Mouse (Mus musculus) C2C12 (cell line): ENCODE results near the gene Lman1l.

Experiments
- CEBPB ChIP-seq: IDR thresholded peaks from one replicate; pipeline ENCODE4 v1.6.1; 2011; ENCODE audit warnings: low read depth, mild to moderate bottlenecking, control low read depth, moderate library complexity
- CTCF ChIP-seq: IDR thresholded peaks from one replicate; pipeline ENCODE4 v1.5.1; 2011; ENCODE audit not compliant: control insufficient read depth, insufficient read depth, insufficient read length
- MYOD1 ChIP-seq: IDR thresholded peaks from one replicate; pipeline ENCODE4 v1.6.1; 2011; ENCODE audit warnings: low read depth; ENCODE audit not compliant: control insufficient read depth, insufficient read length
- USF1 ChIP-seq: IDR thresholded peaks from one replicate; pipeline ENCODE4 v1.6.1; 2011; ENCODE audit warnings: low read depth, mild to moderate bottlenecking, control low read depth, moderate library complexity

DNA sequence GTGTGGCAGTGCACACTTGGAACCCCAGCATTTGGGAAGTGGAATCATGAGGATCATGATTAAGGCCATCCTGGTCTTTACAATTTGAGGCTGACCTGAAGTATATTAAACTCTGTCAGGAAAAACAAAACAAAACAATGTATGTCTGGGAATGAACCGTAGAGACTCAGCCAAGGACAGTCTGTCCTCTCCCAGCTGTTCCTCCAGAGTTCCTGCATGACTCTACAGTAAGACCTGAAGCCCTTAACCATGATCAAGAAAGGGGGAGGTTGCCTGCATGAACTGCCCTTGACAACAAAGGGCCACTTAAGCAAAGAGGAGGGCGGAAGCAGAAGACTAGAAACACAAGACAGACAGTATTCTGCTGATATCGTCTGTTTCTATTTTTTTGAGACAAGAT lies 45.0 kb downstream of the Lman1l start:
- TF ChIP-seq CTCF, result no peak
- TF ChIP-seq CEBPB, result no peak
- TF ChIP-seq MYOD1, result no peak
- no peak for TF ChIP-seq USF1
